Mouse (Mus musculus) kidney, embryonic 14.5 days (tissue): ENCODE data around the gene Galnt17. TPM values are rescaled to one million over a fixed set of nuclear protein-coding genes. Genes with fewer than 3 reads are reported as not detected.
A peak's percentile ranks its signal among the peaks of the same experiment; 100 is the strongest.

Experiments used
- ATAC-seq: fragments of 200-750 bp; cut with Nextera tagmentation; 2 replicates; pipeline ENCODE4 v1.8.0; 2017; ENCODE audit warnings: moderate number of reproducible peaks, mild to moderate bottlenecking, moderate TSS enrichment, moderate library complexity; ENCODE audit not compliant: low FRiP score, low TSS enrichment
- H3K27ac ChIP-seq: fragments of 300-500 bp; sonication (generic); 2 replicates; pipeline ENCODE4 v1.5.1; 2014; ENCODE audit warnings: low read depth, mild to moderate bottlenecking, low read length, moderate library complexity, mixed read lengths
- H3K27me3 ChIP-seq: fragments of 300-500 bp; sonication (generic); 2 replicates; pipeline ENCODE4 v1.6.1; 2014; ENCODE audit warnings: mild to moderate bottlenecking, low read length; ENCODE audit not compliant: control insufficient read depth, insufficient read depth
- H3K36me3 ChIP-seq: fragments of 300-500 bp; sonication (generic); 2 replicates; pipeline ENCODE4 v1.6.1; 2014; ENCODE audit warnings: low read length, mixed read lengths; ENCODE audit not compliant: control insufficient read depth, insufficient read depth
- H3K4me1 ChIP-seq: fragments of 300-500 bp; sonication (generic); 2 replicates; pipeline ENCODE4 v1.6.1; 2014; ENCODE audit warnings: low read length, mixed read lengths; ENCODE audit not compliant: control insufficient read depth, insufficient read depth
- H3K4me2 ChIP-seq: fragments of 300-500 bp; sonication (generic); replicated peaks from 2 replicates; pipeline ENCODE4 v1.6.1; 2014; ENCODE audit warnings: low read depth, mild to moderate bottlenecking, low read length
- H3K4me3 ChIP-seq: fragments of 300-500 bp; sonication (generic); 2 replicates; pipeline ENCODE4 v1.5.1; 2014; ENCODE audit warnings: mild to moderate bottlenecking, low read length
- H3K9ac ChIP-seq: fragments of 300-500 bp; sonication (generic); 2 replicates; pipeline ENCODE4 v1.6.1; 2014; ENCODE audit warnings: low read depth, mild to moderate bottlenecking, low read length, moderate library complexity
- H3K9me3 ChIP-seq: fragments of 300-500 bp; sonication (generic); 2 replicates; pipeline ENCODE4 v1.6.1; 2016; ENCODE audit warnings: low read length; ENCODE audit not compliant: control insufficient read depth
- WGBS: fragments of 180-500 bp; shearing (Covaris S2); extraction: QIAGEN DNeasy Blood & Tissue Kit; methylation state at CpG from one replicate; pipeline ENCODE4 v1.1.7; 2014; 5-methylcytosine and 5-hydroxymethylcytosine counted together
- polyA plus RNA-seq: library from polyadenylated mRNA; unstranded; fragments of >200 nt; fragmentation: Nextera tagmentation; extraction: Ambion mirVana; gene quantifications from 2 replicates; pipeline ENCODE4 v1.2.1, GENCODE M21; 2014

Galnt17 gene
- polyA plus RNA-seq, result 1.3 and 2.3 TPM in 2 replicates

DNA sequence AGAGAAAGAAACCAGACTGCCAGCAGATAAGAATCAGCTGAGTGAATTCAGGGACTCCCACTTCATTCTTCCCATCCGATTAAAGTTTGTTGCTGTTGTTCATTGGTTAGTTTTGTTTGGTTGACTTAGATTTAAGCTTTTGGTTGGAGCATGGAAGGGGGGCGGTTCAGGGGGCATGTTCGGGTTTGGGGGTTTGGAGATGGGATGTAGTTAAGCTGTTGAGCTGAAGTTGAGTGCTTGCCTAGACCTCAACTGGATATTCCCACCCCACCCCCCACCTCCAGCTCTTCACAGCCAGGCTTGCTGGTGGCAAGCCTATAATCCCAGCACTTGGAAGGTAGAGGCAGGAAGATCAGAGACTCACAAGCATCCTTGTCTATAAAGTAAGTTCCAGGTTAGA, at the start of gene Galnt17:
Gene Galnt17 (minus strand): TSS at position 101 of the 400 bp plus-strand sequence.
- peak within 1 kb of the TSS; percentile 59 for H3K9ac ChIP-seq
- no peak for ATAC-seq
- H3K4me3 ChIP-seq, result peak within 1 kb of the TSS; percentile 68
- H3K9me3 ChIP-seq, result no peaks in the 10 kb centered on the region
- 62% methylated on average over 3 of the region's 3 CpGs for WGBS
- peak within 1 kb of the TSS; percentile 59 for H3K27ac ChIP-seq
- peaks cover 20% of the 10 kb centered on the region for H3K27me3 ChIP-seq
- H3K4me1 ChIP-seq, result peaks cover 6% of the 10 kb centered on the region; the same call in 1 of the 2 replicates
- no peaks in the 10 kb centered on the region for H3K36me3 ChIP-seq
- H3K4me2 ChIP-seq, result peak within 1 kb of the TSS; percentile 96

DNA sequence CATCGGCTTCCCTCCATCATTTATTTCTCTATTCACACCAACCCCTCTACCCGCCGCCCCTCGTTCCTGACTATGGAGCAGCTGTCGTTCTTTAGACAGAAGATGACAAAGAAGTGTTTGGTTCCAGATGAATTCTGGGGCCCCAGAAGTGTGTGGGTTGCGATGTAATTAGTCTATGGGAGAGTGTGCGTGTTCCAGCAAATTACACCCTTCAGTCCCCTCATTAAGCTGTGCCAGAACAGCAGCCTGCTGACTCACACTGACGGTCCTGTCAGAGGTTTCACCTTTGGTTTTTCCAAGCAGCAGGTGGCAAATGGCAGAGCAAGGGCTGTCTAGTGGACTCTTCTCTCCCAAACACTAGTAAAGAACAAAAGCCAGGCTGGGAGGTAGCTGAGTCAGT, 26.2 kb upstream of the Galnt17 start:
- no peak for ATAC-seq
- Histone ChIP-seq H3K4me1 (no peaks in the 10 kb centered on the region), H3K27ac (no peak overlapping the region), H3K9me3 (no peaks in the 10 kb centered on the region; the same call in 1 of the 2 replicates), H3K9ac (no peak overlapping the region), H3K4me2 (no peak overlapping the region), H3K4me3 (no peak overlapping the region), H3K27me3 (no peaks in the 10 kb centered on the region), H3K36me3 (no peaks in the 10 kb centered on the region)
- WGBS, result 73% methylated on average over 8 of the region's 8 CpGs

DNA sequence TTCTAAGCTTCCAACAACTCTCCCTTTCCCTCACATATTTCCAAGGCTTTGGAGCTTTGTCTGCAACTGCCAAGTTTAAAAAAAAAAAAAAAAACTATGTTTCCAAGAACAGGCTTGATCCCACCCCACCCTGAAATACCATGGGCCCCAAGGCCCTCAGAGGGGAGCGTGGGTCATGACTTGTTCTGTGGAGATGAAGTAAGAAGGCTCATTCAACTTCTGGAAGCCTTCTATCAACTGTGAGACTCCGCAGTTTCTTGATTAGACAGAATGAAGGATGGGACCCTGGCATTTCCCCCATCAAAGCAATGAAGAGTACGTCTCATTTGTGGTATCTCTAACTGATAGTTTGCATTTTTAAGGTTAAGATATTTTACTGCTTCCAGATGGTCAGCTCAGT, 13.0 kb upstream of the Galnt17 start:
- H3K27me3 ChIP-seq, result no peaks in the 10 kb centered on the region
- H3K4me2 ChIP-seq, result no peak overlapping the region
- 64% methylated on average over 3 of the region's 3 CpGs for WGBS
- no peak overlapping the region for H3K4me3 ChIP-seq
- no peaks in the 10 kb centered on the region for H3K9me3 ChIP-seq
- ATAC-seq, result no peak
- no peak overlapping the region for H3K9ac ChIP-seq
- no peak overlapping the region for H3K27ac ChIP-seq
- H3K36me3 ChIP-seq, result no peaks in the 10 kb centered on the region
- H3K4me1 ChIP-seq, result 0 out of 2 replicates have a peak, but pooled peaks cover 6% of the 10 kb centered on the region

DNA sequence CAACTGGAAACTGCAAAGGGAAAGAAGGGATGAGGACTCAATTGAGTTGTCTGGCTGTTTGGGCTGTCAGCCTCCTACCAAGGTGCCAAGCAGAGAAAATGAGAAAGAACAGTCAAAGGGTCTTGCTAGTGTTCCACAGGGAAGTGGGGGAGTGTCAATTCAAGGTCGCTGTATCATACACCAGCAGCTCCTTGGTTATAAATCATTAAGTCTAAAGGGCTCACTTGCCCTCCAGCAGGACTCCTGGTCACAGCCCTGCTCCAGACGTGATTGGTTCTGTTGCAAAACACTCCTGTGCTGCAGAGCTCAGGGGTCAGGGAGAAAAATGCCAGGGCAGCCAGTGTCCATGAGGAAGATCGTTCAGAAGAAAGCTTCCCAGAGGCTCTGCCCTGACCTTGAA, 11.3 kb upstream of the Galnt17 start:
- Histone ChIP-seq H3K4me2 (no peak overlapping the region), H3K4me1 (0 out of 2 replicates have a peak, but pooled peaks cover 6% of the 10 kb centered on the region), H3K9ac (no peak overlapping the region), H3K27ac (no peak overlapping the region), H3K4me3 (no peak overlapping the region), H3K9me3 (no peaks in the 10 kb centered on the region), H3K36me3 (no peaks in the 10 kb centered on the region), H3K27me3 (no peaks in the 10 kb centered on the region)
- peak; percentile 80 for ATAC-seq
- WGBS, result 10% methylated on average over 3 of the region's 3 CpGs

DNA sequence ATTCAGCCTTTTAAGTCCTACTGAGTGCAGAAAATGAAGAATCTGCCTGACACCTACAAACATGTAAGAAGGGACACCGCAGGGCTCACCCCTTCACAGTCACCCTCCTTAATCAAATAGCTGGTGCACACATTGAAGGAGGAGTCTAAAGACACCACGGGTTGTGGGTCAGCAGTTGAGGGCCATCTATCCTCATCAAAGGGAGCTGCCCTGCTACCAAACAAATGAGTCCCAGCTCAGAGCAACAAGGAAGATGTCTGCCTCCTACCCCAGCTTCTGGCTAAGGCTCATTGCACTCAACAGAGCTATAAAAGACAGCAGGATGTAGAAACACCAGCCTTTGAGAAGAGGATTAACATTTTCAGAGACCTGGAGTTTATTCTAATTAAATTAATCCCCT, 10.8 kb upstream of the Galnt17 start:
- 30% methylated on average over 2 of the region's 2 CpGs for WGBS
- Histone ChIP-seq H3K9ac (no peak overlapping the region), H3K4me3 (no peak overlapping the region), H3K36me3 (no peaks in the 10 kb centered on the region), H3K9me3 (no peaks in the 10 kb centered on the region), H3K27ac (no peak overlapping the region), H3K27me3 (no peaks in the 10 kb centered on the region), H3K4me1 (0 out of 2 replicates have a peak, but pooled peaks cover 6% of the 10 kb centered on the region), H3K4me2 (no peak overlapping the region)
- ATAC-seq, result peak; percentile 77

DNA sequence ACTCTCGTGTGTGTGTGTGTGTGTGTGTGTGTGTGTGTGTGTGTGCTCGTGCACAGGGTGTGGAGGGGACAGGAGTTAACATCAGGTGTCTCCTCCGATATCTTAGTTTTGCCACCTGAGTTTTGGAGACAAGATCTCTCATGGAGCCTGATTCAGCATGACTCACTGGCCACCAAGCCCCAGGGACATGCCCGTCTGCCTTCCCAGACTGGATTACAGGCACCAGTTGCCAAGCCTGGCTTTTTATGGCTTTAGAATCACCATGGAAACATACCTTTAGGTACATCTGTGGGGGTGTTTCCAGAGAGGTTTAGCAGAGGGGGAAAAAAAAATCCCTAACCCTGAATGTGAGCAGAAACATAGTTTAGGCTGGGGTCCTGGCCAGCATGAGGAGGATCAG, 6.7 kb upstream of the Galnt17 start:
- Histone ChIP-seq H3K4me3 (no peak overlapping the region), H3K4me2 (no peak overlapping the region), H3K27ac (no peak overlapping the region), H3K4me1 (0 out of 2 replicates have a peak, but pooled peaks cover 5% of the 10 kb centered on the region), H3K36me3 (no peaks in the 10 kb centered on the region), H3K9me3 (no peaks in the 10 kb centered on the region), H3K27me3 (no peaks in the 10 kb centered on the region), H3K9ac (no peak overlapping the region)
- no peak for ATAC-seq
- 63% methylated on average over 4 of the region's 4 CpGs for WGBS

DNA sequence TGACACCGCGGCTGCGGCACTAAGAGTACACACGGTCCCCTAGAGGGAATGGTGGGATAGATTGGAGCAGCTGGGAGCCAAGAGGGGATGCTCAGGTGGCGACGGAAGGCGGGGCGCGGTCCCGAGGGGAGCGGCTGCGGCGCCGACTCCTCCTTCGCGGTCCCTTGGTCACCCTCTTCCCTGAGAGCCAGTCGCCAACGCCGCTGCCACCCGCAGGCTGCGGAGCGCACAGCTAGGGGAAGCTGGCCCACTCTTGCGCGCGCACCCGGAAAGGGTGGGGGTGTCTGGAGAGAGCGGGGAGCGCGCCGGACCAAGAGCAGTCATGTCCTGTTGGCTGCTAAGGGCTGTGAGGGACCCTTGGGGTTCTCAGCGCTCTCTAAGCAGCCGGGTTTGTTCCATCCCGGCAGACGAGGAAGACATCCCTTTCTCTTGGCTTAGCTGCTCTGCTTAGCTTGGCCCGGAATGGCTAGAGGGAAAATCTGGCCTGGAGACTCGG, 593 bp downstream of the Galnt17 start:
- Histone ChIP-seq H3K27ac (peak overlapping the region; percentile 59), H3K4me1 (peaks cover 6% of the 10 kb centered on the region; the same call in 1 of the 2 replicates), H3K4me2 (peak overlapping the region; percentile 96), H3K36me3 (no peaks in the 10 kb centered on the region), H3K27me3 (peaks cover 20% of the 10 kb centered on the region), H3K9me3 (no peaks in the 10 kb centered on the region), H3K9ac (peak overlapping the region; percentile 59), H3K4me3 (peak overlapping the region; percentile 68)
- peak; percentile 88 for ATAC-seq
- WGBS, result 1% methylated on average over 29 of the region's 36 CpGs

DNA sequence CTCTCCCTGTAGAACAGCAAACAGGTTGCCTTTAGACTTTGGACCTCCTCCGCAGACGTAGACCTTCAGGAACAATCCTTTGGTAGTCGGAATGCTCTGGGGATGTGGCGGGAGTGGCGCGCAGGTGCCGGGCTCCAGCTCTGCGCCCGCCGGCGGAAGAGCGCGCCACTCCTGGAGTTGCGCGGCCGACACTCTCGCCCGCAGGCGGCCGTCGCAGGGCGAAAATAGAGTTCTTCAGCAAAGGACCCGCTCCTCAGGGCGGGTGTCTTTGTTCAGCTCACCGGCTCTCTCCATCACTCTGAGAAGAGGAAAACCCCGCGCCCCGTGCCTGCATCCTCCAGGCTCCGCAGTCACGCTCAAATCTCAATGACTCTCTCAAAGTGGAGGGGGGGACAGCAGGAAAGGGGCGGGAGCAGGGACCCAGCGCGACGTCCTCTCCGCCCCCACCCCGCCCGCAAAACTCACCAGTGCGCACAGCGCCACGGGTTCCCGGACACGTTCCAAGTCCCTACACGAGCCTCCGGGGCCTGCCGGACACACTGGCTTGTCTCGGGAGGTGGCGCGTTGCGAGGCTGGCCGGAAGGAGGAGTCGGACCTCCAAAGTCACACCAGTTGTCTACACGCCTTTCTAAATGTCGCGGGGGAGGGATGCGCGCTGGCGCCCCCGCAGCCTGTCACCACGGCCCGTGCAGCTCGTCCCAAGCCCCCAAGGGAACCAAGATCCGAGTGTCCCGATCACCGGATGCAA, 1.2 kb downstream of the Galnt17 start:
- H3K4me1 ChIP-seq, result peaks cover 6% of the 10 kb centered on the region; the same call in 1 of the 2 replicates
- H3K4me3 ChIP-seq, result peak overlapping the region; percentile 68
- peak overlapping the region; percentile 59 for H3K9ac ChIP-seq
- peak overlapping the region; percentile 96 for H3K4me2 ChIP-seq
- WGBS, result under 1% methylated on average over 62 of the region's 64 CpGs
- H3K27ac ChIP-seq, result peak overlapping the region; percentile 59
- H3K36me3 ChIP-seq, result no peaks in the 10 kb centered on the region
- peak; percentile 55 for ATAC-seq
- peaks cover 20% of the 10 kb centered on the region for H3K27me3 ChIP-seq
- H3K9me3 ChIP-seq, result no peaks in the 10 kb centered on the region

DNA sequence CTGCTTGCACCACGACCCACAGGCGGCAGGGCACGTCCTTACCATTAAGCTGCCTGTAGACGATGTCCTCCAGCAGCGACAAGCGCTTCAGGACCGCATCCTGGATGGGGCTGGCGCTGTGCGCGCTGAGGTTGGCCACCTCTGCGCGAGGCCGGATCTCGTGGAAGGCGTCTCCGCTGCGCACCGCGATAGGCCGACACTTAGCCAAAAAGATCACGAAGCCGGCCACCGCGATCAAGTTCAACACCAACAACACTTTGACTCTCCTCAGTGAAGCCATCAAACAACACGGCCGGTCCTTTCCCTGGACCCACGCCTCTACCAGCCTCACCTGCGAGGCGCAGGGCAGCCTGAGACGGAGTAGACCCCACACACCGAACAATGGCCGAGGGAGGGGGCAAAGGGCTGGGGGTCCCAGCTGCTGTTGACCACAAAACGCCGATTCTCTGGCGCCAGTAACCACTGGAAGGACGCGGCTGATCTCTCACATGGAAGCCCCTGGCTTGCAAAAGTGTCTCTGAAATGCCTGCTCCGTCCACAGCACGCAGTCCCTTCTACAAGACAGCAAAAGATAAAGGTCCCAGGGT, 1.9 kb downstream of the Galnt17 start:
- no peak overlapping the region for H3K27ac ChIP-seq
- WGBS, result 2% methylated on average over 39 of the region's 39 CpGs
- H3K27me3 ChIP-seq, result peaks cover 20% of the 10 kb centered on the region
- H3K36me3 ChIP-seq, result no peaks in the 10 kb centered on the region
- peaks cover 6% of the 10 kb centered on the region; the same call in 1 of the 2 replicates for H3K4me1 ChIP-seq
- H3K4me2 ChIP-seq, result peak overlapping the region; percentile 96
- no peaks in the 10 kb centered on the region for H3K9me3 ChIP-seq
- peak overlapping the region; percentile 44; the same call in 1 of the 2 replicates for H3K9ac ChIP-seq
- peak overlapping the region; percentile 68 for H3K4me3 ChIP-seq
- no peak for ATAC-seq
